Mouse (Mus musculus) embryonic facial prominence, embryonic 11.5 days (tissue): ENCODE results near the gene Slc2a1. TPM values are rescaled to one million over a fixed set of nuclear protein-coding genes. Genes with fewer than 3 reads are reported as not detected.

Experiments used
- ATAC-seq: fragments of 200-750 bp; cut with Nextera tagmentation; replicated peaks from 2 replicates; pipeline ENCODE4 v1.8.0; 2017; ENCODE audit warnings: low read depth; ENCODE audit not compliant: insufficient number of reproducible peaks, low FRiP score, low TSS enrichment
- DNase-seq: peaks from one replicate; pipeline ENCODE4 v3.0.0-alpha.2; 2015; ENCODE audit warnings: low spot score
- H3K27ac ChIP-seq: fragments of 300-500 bp; sonication (generic); replicated peaks from 2 replicates; pipeline ENCODE4 v1.5.1; 2014; ENCODE audit warnings: mild to moderate bottlenecking, low read depth, low read length, control low read depth
- H3K27me3 ChIP-seq: fragments of 300-500 bp; sonication (generic); 2 replicates; pipeline ENCODE4 v1.6.1; 2014; ENCODE audit warnings: mild to moderate bottlenecking, low read length, moderate library complexity, mixed read lengths; ENCODE audit not compliant: control insufficient read depth, insufficient read depth
- H3K36me3 ChIP-seq: fragments of 300-500 bp; sonication (generic); replicated peaks from 2 replicates; pipeline ENCODE4 v1.6.1; 2014; ENCODE audit warnings: low read depth, mild to moderate bottlenecking, low read length, moderate library complexity, mixed read lengths; ENCODE audit not compliant: control insufficient read depth, insufficient read depth
- H3K4me1 ChIP-seq: fragments of 300-500 bp; sonication (generic); 2 replicates; pipeline ENCODE4 v1.6.1; 2014; ENCODE audit warnings: low read length, mixed read lengths; ENCODE audit not compliant: control insufficient read depth, insufficient read depth
- H3K4me2 ChIP-seq: fragments of 300-500 bp; sonication (generic); 2 replicates; pipeline ENCODE4 v1.6.1; 2014; ENCODE audit warnings: low read depth, mild to moderate bottlenecking, control low read depth, low read length, moderate library complexity
- H3K4me3 ChIP-seq: fragments of 300-500 bp; sonication (generic); 2 replicates; pipeline ENCODE4 v1.5.1; 2014; ENCODE audit warnings: low read depth, low read length, control low read depth
- H3K9ac ChIP-seq: fragments of 300-500 bp; sonication (generic); replicated peaks from 2 replicates; pipeline ENCODE4 v1.6.1; 2014; ENCODE audit warnings: mild to moderate bottlenecking, control low read depth, low read length
- H3K9me3 ChIP-seq: fragments of 300-500 bp; sonication (generic); replicated peaks from 2 replicates; pipeline ENCODE4 v1.6.1; 2016; ENCODE audit warnings: mild to moderate bottlenecking, low read length, inconsistent platforms, mixed read lengths; ENCODE audit not compliant: control insufficient read depth
- WGBS: fragments of 180-500 bp; shearing (Covaris S2); extraction: QIAGEN DNeasy Blood & Tissue Kit; methylation state at CpG from one replicate; pipeline ENCODE4 v1.1.7; 2014; 5-methylcytosine and 5-hydroxymethylcytosine counted together
- polyA plus RNA-seq: library from polyadenylated mRNA; unstranded; fragments of >200 nt; fragmentation: Nextera tagmentation; extraction: Ambion mirVana; gene quantifications from 2 replicates; pipeline ENCODE4 v1.2.1, GENCODE M21; 2014

The Slc2a1 gene
- polyA plus RNA-seq, 1 experiment from 2014 or later, result 111 TPM

GRCm38 (mm10) chr4:119072363-119072940, 36.1 kb upstream of the Slc2a1 start:
- Histone ChIP-seq H3K9ac (peak overlapping the region; percentile 46), H3K27ac (0 out of 2 replicates have a peak overlapping the region, but pooled peaks have one; percentile 1), H3K36me3 (no peaks in the 10 kb centered on the region), H3K9me3 (no peaks in the 10 kb centered on the region), H3K27me3 (peaks cover 4% of the 10 kb centered on the region), H3K4me2 (peak overlapping the region; percentile 59), H3K4me1 (no peaks in the 10 kb centered on the region; the same call in 1 of the 2 replicates), H3K4me3 (peak overlapping the region; percentile 16; the same call in 1 of the 2 replicates)
- DNase-seq (peak; percentile 13), ATAC-seq (no peak)
- WGBS, result 12% methylated on average over 19 of the region's 19 CpGs

DNA sequence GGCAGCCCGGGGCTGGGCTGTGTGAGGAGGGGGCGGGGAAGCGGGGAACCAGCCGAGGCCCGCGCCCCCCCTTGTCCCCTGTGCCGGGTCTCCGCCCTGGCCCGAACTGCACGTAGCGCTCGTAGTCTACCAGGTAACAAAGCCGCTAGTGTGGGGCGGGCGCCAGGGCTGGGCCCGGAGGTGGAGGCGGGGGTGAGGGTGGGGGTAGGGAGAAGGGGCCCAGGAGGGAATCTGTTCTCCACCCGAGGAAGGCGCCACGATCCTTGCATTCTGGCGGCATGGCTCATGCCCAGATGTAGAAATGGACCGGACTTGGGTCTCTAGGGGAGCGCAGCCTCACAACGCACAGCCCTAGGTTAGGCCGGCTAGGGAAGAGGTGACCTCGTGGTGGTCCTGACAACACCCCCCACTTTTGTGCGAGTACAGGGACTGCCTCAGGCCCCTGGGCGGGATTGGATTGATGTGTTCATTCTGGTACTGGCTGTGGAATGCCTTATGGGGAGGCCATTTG, 35.5 kb upstream of the Slc2a1 start:
- peaks cover 4% of the 10 kb centered on the region for H3K27me3 ChIP-seq
- no peaks in the 10 kb centered on the region; the same call in 1 of the 2 replicates for H3K4me1 ChIP-seq
- H3K9ac ChIP-seq, result peak overlapping the region; percentile 46
- H3K4me2 ChIP-seq, result peak overlapping the region; percentile 59
- no peaks in the 10 kb centered on the region for H3K9me3 ChIP-seq
- H3K36me3 ChIP-seq, result no peaks in the 10 kb centered on the region
- peak; percentile 74 for DNase-seq
- ATAC-seq, result peak; percentile 70
- H3K4me3 ChIP-seq, result peak overlapping the region; percentile 16; the same call in 1 of the 2 replicates
- 1% methylated on average over 28 of the region's 28 CpGs for WGBS
- peak overlapping the region; percentile 64 for H3K27ac ChIP-seq

DNA sequence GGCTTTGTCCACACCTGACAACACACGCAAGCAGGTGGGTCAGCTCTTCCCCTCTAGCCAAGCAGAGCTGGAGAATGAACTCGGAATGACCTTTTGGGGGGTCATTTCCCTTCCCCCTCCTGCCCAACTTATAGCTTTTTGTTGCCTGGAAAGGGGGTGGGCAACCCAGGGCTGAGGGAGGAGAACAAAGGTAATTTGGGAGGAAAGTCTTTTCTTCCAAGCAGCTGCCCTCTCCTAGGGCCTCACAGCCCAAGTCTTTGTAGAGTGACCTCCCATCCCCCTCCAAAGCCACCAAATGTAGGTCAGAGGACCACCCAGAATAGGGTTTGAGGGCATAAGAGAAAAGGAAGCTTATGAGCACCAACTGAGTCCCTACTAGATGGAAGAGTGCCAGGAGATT, 34.9 kb upstream of the Slc2a1 start:
- H3K27ac ChIP-seq, result no peak overlapping the region
- 19% methylated on average over 2 of the region's 2 CpGs for WGBS
- no peaks in the 10 kb centered on the region for H3K9me3 ChIP-seq
- no peak overlapping the region for H3K9ac ChIP-seq
- no peaks in the 10 kb centered on the region; the same call in 1 of the 2 replicates for H3K4me1 ChIP-seq
- peaks cover 4% of the 10 kb centered on the region for H3K27me3 ChIP-seq
- H3K4me2 ChIP-seq, result no peak overlapping the region
- H3K4me3 ChIP-seq, result no peak overlapping the region
- ATAC-seq, result no peak
- peak; percentile 29 for DNase-seq
- H3K36me3 ChIP-seq, result no peaks in the 10 kb centered on the region

GRCm38 (mm10) chr4:119074596-119074995, 33.9 kb upstream of the Slc2a1 start:
- Histone ChIP-seq H3K4me1 (no peaks in the 10 kb centered on the region; the same call in 1 of the 2 replicates), H3K9ac (no peak overlapping the region), H3K4me2 (no peak overlapping the region), H3K27me3 (peaks cover 4% of the 10 kb centered on the region), H3K9me3 (no peaks in the 10 kb centered on the region), H3K36me3 (no peaks in the 10 kb centered on the region), H3K4me3 (no peak overlapping the region), H3K27ac (no peak overlapping the region)
- 29% methylated on average over 6 of the region's 6 CpGs for WGBS
- ATAC-seq, result no peak
- DNase-seq, result peak; percentile 24

- ATAC-seq (no peak; the same call in 1 of the 2 replicates), DNase-seq (no peak)
- Histone ChIP-seq H3K27ac (no peak overlapping the region; the same call in 1 of the 2 replicates), H3K36me3 (no peaks in the 10 kb centered on the region), H3K9ac (no peak overlapping the region), H3K4me3 (no peak overlapping the region), H3K27me3 (peaks cover 4% of the 10 kb centered on the region), H3K4me1 (no peaks in the 10 kb centered on the region; the same call in 1 of the 2 replicates), H3K9me3 (no peaks in the 10 kb centered on the region), H3K4me2 (no peak overlapping the region)
- WGBS, result 43% methylated on average over 7 of the region's 7 CpGs
Measured at GRCm38 (mm10) chr4:119075273-119075672, 33.2 kb upstream of the Slc2a1 start.

- Histone ChIP-seq H3K27me3 (peaks cover 4% of the 10 kb centered on the region), H3K36me3 (no peaks in the 10 kb centered on the region), H3K4me1 (no peaks in the 10 kb centered on the region; the same call in 1 of the 2 replicates), H3K27ac (no peak overlapping the region), H3K9ac (no peak overlapping the region), H3K4me3 (no peak overlapping the region), H3K9me3 (no peaks in the 10 kb centered on the region), H3K4me2 (no peak overlapping the region)
- no peak for DNase-seq
- 88% methylated on average over 11 of the region's 11 CpGs for WGBS
- ATAC-seq, result no peak
Measured at GRCm38 (mm10) chr4:119076336-119076735, 32.2 kb upstream of the Slc2a1 start.

GRCm38 (mm10) chr4:119077084-119077682, 31.3 kb upstream of the Slc2a1 start:
- ATAC-seq (no peak), DNase-seq (no peak)
- 75% methylated on average over 13 of the region's 13 CpGs for WGBS
- H3K4me1 ChIP-seq, result no peaks in the 10 kb centered on the region; the same call in 1 of the 2 replicates
- H3K9me3 ChIP-seq, result no peaks in the 10 kb centered on the region
- no peaks in the 10 kb centered on the region for H3K36me3 ChIP-seq
- no peak overlapping the region for H3K27ac ChIP-seq
- H3K4me3 ChIP-seq, result no peak overlapping the region
- H3K27me3 ChIP-seq, result no peaks in the 10 kb centered on the region
- H3K9ac ChIP-seq, result no peak overlapping the region
- no peak overlapping the region for H3K4me2 ChIP-seq

DNA sequence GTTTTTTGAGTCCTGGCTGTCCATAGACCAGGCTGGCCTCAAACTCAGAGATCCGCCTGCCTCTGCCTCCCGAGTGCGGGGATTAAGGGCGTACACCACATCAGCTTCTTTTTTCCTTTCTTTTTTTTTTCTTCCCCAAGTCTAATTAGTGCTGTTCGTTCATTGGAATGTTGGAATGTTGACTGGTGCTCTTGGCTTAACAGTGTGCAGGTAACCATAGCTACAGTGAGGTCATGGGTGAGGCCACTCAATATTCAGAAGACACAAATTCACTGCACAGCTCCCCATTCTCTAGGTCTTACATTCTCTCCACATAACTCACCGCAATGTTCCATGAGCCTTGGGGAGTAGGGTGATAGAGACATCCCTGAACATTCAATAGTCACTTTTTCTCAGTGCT, 28.6 kb upstream of the Slc2a1 start:
- Histone ChIP-seq H3K9ac (no peak overlapping the region), H3K4me3 (no peak overlapping the region), H3K27ac (no peak overlapping the region), H3K36me3 (no peaks in the 10 kb centered on the region), H3K4me1 (no peaks in the 10 kb centered on the region), H3K9me3 (no peaks in the 10 kb centered on the region), H3K27me3 (no peaks in the 10 kb centered on the region), H3K4me2 (no peak overlapping the region)
- ATAC-seq (no peak), DNase-seq (no peak)
- WGBS, result 85% methylated on average over 6 of the region's 6 CpGs
